Mouse (Mus musculus): ENCODE results near the gene Coq10a. TPM values are rescaled to one million over a fixed set of nuclear protein-coding genes. Genes with fewer than 3 reads are reported as not detected.
A peak's percentile ranks its signal among the peaks of the same experiment; 100 is the strongest.

Coq10a gene
- polyA plus RNA-seq, 1 experiment: 22.0 TPM

DNA sequence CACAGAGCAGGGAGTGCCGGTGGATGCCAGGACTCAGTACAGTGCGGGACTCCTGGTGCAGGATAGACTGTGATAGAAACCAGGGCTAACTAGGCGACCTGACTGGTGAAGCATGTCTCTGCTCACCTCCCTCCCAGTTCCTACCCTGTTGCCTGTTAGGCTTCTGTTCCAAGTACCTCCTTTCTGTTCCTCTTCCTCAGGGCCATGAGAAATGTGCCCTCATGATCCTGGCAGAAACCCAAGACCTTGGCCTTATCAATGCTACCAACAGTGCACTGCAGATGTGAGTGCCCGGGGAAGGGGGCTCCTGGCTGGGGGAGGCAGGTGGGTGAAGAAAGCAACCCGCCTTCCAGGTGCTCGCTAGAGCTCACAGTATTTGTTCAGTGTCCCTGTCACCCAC, 20.8 kb upstream of the Coq10a start:
- WGBS: 79% methylated on average over 6 of the region's 6 CpGs
- no peak for DNase-seq (ENCODE audit: low read depth, low spot score)

- WGBS: 94% methylated on average over 14 of the region's 14 CpGs
Observed at GRCm38 (mm10) chr10:128388941-128389340, 20.1 kb upstream of the Coq10a start.

DNA sequence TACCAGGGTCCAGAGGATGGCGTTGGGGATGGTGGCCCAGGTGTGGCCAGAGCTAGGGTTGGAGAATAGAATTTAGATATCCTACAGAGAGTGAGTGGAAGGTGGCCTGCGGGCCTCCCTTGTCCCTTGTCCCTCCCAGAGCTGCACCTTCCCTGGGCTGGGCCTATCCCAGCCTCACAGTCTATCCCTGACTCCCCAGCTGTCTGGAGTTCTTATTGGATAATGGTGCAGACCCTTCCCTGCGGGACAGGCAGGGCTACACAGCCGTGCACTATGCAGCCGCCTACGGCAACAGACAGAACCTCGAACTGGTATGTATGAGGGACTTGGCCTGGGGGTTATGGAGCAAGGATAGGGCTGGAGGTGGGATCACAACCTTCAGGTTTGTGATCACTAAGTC, 17.1 kb upstream of the Coq10a start:
- DNase-seq (ENCODE audit: low read depth, low spot score): no peak
- 88% methylated on average over 7 of the region's 7 CpGs for WGBS

More at GRCm38 (mm10) chr10:128388941-128389340, 20.1 kb upstream of the Coq10a start:
- DNase-seq (ENCODE audit: low read depth, low spot score): no peak

- 83% methylated on average over 8 of the region's 8 CpGs for WGBS
- no peak for DNase-seq (ENCODE audit: low read depth, low spot score)
Observed at GRCm38 (mm10) chr10:128382482-128382881, 13.7 kb upstream of the Coq10a start.

- 61% methylated on average over 5 of the region's 5 CpGs for WGBS
- DNase-seq (ENCODE audit: low read depth, low spot score): no peak
Observed at GRCm38 (mm10) chr10:128380565-128380964, 11.8 kb upstream of the Coq10a start.

DNA sequence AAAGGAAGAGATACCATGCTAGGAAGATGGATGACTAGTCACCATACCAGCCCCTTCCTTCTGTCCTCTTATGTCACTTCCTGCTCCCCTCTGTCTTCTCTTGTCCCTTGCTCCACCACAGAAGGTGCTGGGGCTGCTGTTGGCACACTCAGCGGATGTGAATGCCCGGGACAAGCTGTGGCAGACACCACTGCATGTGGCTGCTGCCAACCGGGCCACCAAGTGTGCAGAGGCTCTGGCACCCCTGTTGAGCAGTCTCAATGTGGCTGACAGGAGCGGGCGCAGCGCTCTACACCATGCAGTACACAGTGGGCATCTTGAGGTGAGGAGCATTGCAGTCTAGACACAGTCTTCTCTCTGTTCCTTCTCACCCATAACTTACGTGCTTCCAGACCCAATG, 10.5 kb upstream of the Coq10a start:
- 91% methylated on average over 7 of the region's 7 CpGs for WGBS
- no peak for DNase-seq (ENCODE audit: low read depth, low spot score)

GRCm38 (mm10) chr10:128378462-128378861, 9.7 kb upstream of the Coq10a start:
- 70% methylated on average over 3 of the region's 3 CpGs for WGBS
- DNase-seq (ENCODE audit: low read depth, low spot score): no peak

- no peak for DNase-seq (ENCODE audit: low read depth, low spot score)
- 61% methylated on average over 14 of the region's 14 CpGs for whole genome bisulfite sequencing
Observed at GRCm38 (mm10) chr10:128377940-128378448, 9.2 kb upstream of the Coq10a start.

- DNase-seq (ENCODE audit: low read depth, low spot score): no peak
- under 1% methylated on average over 47 of the region's 47 CpGs for WGBS
Observed at GRCm38 (mm10) chr10:128377222-128377939, 8.6 kb upstream of the Coq10a start.

- DNase-seq (ENCODE audit: low read depth, low spot score): no peak
- under 1% methylated on average over 60 of the region's 73 CpGs for WGBS
Observed at GRCm38 (mm10) chr10:128376455-128377211, 7.8 kb upstream of the Coq10a start, which contains the start of gene Ankrd52. Ankrd52 (plus strand) TSS chr10:128377115.

DNA sequence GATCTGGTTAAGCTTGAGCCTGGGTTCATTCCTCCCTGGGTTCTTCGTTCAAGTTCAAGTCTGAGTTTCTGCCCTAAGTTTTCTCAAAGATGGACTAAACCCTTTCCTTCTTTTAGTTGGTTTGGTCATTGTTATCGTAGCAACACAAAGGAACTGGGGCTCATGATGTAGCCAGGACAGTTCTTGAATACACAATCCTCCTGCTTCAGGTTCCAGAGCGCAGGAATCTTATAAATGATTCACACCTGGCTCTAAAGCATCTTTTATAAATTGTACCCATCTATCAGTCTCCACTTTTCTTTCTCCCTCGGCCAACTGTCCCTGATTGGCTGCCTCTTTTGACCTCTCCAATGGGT, 7.3 kb upstream of the Coq10a start:
- WGBS: 52% methylated on average over 4 of the region's 4 CpGs

DNA sequence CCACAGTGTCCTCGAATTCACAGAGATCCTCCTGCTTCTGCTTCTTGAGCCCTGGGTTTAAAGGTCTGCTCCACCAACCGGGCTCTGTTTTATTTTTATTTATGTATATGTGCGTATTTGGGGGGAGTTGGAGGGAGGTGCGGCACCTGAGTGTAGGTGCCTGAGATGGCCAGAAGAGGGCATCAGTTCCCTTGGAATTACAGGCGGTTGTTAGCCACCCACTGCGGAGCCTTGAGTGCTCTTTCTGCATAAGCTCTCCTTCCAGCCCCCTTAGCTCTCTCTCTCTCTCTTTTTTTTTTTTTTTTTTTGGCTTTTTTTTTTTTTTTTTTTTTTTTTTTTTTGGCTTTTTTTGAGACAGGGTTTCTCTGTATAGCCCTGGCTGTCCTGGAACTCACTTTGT, 5.6 kb upstream of the Coq10a start:
- DNase-seq (ENCODE audit: low read depth, low spot score): no peak
- WGBS: 83% methylated on average over 6 of the region's 6 CpGs

More for the DNA sequence above, 7.3 kb upstream of the Coq10a start:
- DNase-seq (ENCODE audit: low read depth, low spot score): no peak

- no peak for DNase-seq (ENCODE audit: low read depth, low spot score)
- WGBS: 56% methylated on average over 6 of the region's 6 CpGs
Observed at GRCm38 (mm10) chr10:128372989-128373748, 4.4 kb upstream of the Coq10a start.

DNA sequence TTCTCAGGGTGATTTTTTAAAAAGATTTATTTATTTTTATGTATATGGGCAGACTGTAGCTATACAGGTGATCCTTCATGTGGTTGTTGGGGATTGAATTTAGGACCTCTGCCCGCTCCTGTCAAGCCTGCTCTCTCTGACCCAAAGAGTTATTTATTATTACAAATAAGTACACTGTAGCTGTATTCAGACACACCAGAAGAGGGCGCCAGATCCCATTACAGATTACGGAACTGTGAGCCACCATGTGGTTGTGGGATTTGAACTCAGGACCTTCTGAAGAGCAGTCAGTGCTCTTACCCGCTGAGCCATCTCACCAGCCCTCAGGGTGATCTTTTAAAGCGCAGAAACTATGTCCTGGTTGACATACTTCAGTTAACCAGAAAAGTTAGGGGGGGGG, 3.3 kb upstream of the Coq10a start:
- WGBS: 82% methylated on average over 5 of the region's 5 CpGs
- no peak for DNase-seq (ENCODE audit: low read depth, low spot score)

- WGBS: 27% methylated on average over 4 of the region's 4 CpGs
- DNase-seq (ENCODE audit: low read depth, low spot score): peak; percentile 89
Observed at GRCm38 (mm10) chr10:128370601-128371000, 1.8 kb upstream of the Coq10a start.

GRCm38 (mm10) chr10:128370021-128370420, 1.2 kb upstream of the Coq10a start:
- DNase-seq (ENCODE audit: low read depth, low spot score): no peak
- WGBS: 48% methylated on average over 6 of the region's 6 CpGs

DNA sequence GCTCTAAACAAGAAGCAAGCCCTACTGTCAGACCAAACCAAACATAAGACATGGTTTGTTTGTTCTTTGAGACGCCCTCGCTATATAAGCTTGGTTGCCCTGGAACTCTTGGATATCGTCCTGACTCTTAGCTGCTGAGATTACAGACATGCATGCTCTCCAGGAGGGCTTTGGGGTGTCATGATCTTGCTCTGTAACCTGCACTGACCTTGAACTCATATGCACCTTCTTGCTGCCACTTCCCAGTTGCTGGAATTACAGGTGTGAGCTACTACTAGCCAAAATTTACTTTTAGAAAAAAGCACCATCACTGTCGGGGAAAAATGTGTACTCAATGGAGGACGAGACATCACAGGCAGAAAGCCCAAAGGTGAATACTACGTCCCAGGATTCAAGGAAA, 802 bp upstream of the Coq10a start:
- DNase-seq (ENCODE audit: low read depth, low spot score): no peak
- 39% methylated on average over 6 of the region's 6 CpGs for WGBS

DNA sequence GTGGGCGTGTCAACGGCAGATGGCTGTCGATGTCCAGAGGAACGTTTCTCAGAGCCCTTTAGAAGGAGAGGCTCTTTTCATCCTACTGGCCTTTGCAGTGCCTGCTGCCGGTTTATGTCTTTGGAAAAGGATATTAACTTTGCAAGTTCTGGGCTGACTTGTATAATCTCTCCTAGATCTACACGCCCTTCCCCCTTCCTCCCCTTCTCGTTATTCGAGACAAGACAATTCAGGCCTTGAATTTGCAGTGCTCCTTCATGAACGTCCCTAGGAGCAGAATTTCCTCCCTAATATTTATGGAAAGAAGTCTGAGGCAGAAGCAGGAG, 384 bp upstream of the Coq10a start:
- 2% methylated on average over 9 of the region's 9 CpGs for WGBS

GRCm38 (mm10) chr10:128367899-128368401, 847 bp downstream of the Coq10a start:
- DNase-seq (ENCODE audit: low read depth, low spot score): no peak
- 14% methylated on average over 19 of the region's 19 CpGs for WGBS

More for the DNA sequence above, 384 bp upstream of the Coq10a start:
- no peak for DNase-seq (ENCODE audit: low read depth, low spot score)

DNA sequence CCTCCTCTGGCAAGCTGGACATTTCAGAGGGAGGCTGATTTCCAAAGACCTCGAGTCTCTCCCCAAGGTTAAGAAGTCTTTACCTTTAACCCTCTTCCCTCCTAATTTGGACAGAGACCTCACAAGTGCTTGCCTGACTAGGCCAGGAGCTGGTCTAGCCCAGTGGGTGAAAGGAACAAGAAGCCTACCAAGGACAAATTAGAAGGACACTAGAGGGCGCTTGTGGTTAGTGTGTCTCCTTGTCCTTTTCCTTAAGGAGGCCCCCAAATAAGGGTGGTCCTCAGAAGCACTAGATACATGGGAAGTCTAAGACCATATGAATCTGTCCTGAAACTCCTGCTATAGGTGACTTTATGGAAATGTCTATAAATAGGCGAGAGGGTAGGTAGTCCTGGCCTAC, 6.2 kb downstream of the Coq10a start:
- 49% methylated on average over 3 of the region's 3 CpGs for WGBS
- DNase-seq (ENCODE audit: low read depth, low spot score): no peak
